Mouse (Mus musculus): ENCODE measurements around the gene Dhps.

- no peak for TF ChIP-seq CTCF (IDR thresholded peaks at IDR 0.05; ENCODE audit: low read depth, low read length)
- no peak for TF ChIP-seq GATA1 (IDR thresholded peaks at IDR 0.05; ENCODE audit: borderline replicate concordance, low read length)
- TF ChIP-seq POLR2AphosphoS5 (IDR thresholded peaks at IDR 0.05; ENCODE audit: insufficient replicate concordance, low read depth, low read length), result peak; percentile 87
- TF ChIP-seq TAL1 (conservative IDR thresholded peaks at IDR 0.05; ENCODE audit: low read depth, low read length), result no peak
Observed at GRCm38 (mm10) chr8:85059879-85060616, 11.5 kb upstream of the Dhps start, which contains the start of gene Fbxw9.
